Mouse (Mus musculus) thymus, postnatal 14 days (tissue): ENCODE results near the gene Cox7a1.
"Not testable (repeated sequence)": the region's sequence is repeated elsewhere in the genome, so short reads cannot be mapped to it uniquely, and the experiment has no call there.

Source experiments
- DNase-seq: peaks from one replicate; pipeline ENCODE4 v3.0.0; 2021

Gene Cox7a1

DNA sequence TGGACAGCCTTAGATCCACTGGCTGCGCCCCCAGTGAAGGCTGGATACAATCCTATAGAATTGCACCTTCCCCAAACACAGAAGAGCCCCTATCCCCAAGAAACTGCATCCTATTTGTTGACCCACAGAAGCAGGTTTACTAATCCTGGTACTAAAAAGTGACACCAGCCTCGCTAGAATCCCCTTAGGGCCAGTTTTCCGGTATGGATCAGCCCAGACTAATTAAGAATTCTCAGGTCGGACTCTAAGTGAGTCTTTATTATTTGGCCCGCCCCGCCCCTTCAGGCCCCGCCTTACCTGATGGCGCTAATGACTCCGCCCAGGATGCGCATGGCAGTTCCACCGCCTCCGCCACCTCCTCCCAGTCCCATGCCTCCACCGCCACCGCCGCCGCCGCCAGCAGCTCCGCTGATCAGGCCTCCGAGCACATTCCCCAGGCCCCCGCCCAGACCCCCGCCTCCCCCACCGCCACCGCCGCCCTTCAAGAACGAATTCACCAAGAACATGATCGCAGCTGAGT, 9.7 kb downstream of the Cox7a1 start:
- peak; percentile 75 for DNase-seq

- peak; percentile 37 for DNase-seq
Observed at GRCm38 (mm10) chr7:30194101-30194831, 10.3 kb downstream of the Cox7a1 start.

DNA sequence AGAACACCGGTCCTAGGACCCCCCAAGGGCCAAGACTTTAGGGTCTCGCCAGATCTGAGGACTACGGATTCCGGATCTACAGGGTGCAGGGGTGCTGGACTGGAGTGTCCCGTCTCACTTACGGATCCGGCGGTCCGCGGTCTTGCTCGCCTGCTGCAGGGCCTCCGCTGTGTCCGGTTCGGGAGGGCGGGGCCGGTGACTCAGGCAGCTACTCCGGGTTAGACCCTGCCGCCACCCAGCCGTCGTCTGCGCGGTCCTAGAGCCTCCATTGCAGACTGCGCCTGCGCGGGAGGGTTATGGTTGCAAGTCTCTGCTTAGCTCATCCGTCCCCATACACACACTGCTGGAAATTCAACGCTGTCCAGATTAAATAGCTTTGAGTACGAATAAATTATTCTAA, 10.9 kb downstream of the Cox7a1 start:
- peak; percentile 96 for DNase-seq

DNA sequence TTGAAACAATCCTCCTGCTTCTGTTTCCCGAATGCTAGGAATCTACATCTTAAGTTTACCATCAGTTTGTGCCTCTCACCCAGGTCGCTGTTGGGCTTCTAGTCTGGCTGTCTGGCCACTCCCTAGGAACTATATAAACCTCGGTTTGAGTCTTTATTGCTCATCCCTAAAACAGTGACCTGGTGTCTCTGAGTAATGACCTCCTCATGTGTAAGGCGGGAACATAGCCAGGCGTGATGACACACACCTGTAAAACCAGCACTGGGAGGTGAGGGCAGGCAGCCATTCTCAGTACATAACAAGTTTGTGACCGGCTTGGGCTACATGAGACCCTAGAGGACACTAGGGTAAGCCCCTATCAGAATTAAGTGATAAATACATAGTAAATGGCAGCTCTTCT, 11.5 kb downstream of the Cox7a1 start:
- no peak for DNase-seq

GRCm38 (mm10) chr7:30196171-30196570, 12.2 kb downstream of the Cox7a1 start:
- DNase-seq: no peak

DNA sequence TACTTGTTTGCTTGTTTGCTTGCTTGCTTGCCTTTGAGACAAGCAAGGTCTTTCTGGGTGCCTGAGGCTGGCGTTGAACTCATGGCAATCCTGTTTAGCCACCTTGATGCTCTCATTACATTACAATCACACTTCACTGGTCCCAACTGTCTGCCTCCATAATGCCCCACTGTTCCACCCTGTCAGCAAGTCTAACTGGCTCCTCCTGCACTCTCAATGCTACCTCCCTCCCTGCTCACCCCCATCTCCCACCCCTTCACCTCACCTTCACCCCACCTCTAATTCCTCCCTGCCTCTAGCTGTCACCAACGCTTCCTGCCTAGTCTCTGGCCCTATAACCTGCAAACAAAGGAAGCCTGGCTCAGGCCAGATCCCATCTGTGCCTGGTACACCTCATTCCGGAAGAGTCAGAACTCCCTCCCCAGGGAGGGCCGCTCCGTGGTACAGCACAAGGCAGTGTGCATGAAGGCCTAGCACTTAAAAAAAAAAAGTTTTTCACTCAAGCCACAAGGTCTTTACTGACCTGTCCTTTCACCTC, 13.7 kb downstream of the Cox7a1 start:
- peak; percentile 13 for DNase-seq

- DNase-seq: peak; percentile 80
Observed at GRCm38 (mm10) chr7:30198481-30198971, 14.6 kb downstream of the Cox7a1 start, which contains the start of gene Capns1. Gene Capns1 (minus strand): TSS chr7:30198811.

GRCm38 (mm10) chr7:30199498-30200139, 15.7 kb downstream of the Cox7a1 start:
- no peak for DNase-seq

- DNase-seq: no peak
Observed at GRCm38 (mm10) chr7:30200200-30200599, 16.3 kb downstream of the Cox7a1 start.

GRCm38 (mm10) chr7:30200661-30201060, 16.7 kb downstream of the Cox7a1 start:
- DNase-seq: not testable (repeated sequence)

- no peak for DNase-seq
Observed at GRCm38 (mm10) chr7:30202895-30203690, 19.1 kb downstream of the Cox7a1 start.

GRCm38 (mm10) chr7:30204380-30204779, 20.4 kb downstream of the Cox7a1 start:
- no peak for DNase-seq

DNA sequence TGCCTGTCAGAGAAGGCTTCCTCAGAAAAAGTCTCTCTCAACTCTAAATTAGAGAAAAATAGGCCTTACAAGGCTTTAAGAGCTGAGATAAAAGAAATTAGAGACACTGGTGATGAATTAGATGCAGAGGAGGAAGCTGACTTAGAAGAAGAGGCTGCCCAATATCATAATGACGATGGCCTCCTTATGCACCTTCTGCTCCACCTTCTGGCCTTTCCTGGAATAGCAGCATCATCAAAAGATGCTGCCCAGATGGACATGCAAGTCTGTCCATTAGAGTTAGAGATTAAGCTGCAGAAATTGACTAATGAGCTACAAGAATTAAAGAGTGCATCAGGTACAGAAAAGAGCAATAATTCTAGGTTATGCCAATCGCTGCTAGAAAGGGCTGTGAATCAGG, 21.4 kb downstream of the Cox7a1 start:
- peak; percentile 53 for DNase-seq

DNA sequence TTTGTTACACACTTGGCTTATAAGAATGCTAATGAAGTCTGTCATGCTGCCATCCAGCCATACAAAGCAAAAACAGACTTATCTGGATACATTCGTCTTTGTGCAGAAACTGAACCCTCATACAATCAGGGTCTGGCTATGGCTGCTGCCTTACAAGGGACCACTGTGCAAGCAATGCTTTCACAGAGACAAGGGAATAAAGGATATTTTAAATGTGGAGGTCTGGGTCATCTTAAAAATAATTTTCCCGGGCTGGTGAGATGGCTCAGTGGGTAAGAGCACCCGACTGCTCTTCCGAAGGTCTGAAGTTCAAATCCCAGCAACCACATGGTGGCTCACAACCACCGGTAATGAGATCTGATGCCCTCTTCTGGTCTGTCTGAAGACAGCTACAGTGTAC, 22.4 kb downstream of the Cox7a1 start:
- not testable (repeated sequence) for DNase-seq

DNA sequence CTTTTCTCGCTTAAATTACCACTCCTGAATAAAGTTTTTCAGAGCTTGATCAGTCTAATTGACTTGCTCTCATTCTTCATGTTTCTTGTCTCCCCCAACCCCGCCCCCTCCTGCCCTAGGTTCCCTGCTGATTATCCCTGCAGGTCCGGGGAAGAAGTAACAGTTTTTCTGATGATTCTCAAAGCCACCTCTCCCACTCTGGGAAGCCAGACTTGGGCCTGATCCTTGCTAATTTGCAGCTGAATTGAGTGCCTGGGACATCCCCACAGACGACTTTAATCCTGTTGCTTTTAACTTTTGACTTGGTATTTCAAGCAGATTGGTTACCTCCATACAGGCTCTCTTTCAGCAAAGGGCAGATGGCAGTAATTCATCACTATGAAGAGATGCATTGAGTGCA, 27.1 kb downstream of the Cox7a1 start:
- no peak for DNase-seq

DNA sequence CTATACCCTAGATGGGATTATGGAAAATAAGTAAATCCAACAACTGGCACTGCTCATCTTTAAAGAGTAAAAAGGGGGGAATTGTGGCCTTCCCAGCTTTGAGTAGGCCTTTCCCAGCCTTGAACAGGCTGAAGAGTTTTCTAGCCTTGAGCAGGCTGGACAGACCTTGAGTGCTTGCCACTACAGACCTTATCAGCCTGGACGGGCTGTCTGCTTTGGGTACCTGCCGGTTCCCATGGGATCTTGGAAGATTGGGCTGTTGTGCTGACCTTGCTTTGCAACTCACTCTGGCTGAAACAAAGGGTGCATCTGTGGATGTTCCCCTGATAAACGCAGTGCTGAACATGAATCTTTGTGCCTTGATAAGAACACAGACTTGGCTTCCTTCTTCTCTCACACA, 29.9 kb downstream of the Cox7a1 start:
- DNase-seq: no peak

GRCm38 (mm10) chr7:30215875-30216274, 31.9 kb downstream of the Cox7a1 start:
- no peak for DNase-seq

DNA sequence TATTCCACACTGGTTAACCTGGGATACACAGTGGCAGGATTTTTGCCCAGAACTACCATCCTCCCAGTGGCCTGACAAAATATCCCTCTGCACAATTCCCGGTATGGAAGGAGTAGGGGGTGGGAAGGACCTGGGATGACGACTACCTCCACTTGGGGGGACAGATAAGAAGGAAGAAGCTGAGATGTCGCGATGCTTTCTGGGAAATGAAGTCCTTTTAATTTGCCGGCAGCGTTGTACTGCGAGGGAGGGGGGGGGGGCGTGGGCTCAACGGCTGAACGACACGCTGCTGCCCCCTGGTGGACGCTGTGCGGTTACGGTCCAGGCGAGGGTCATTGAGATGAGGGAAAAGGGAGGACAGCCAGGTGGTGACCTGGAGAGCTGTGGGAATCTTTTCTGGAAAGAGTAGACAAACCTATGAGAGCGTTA, 32.8 kb downstream of the Cox7a1 start:
- DNase-seq: peak; percentile 76

- no peak for DNase-seq
Observed at GRCm38 (mm10) chr7:30217277-30217676, 33.3 kb downstream of the Cox7a1 start.

- peak; percentile 67 for DNase-seq
Observed at GRCm38 (mm10) chr7:30219293-30220007, 35.5 kb downstream of the Cox7a1 start.

- no peak for DNase-seq
Observed at GRCm38 (mm10) chr7:30220008-30220356, 36.0 kb downstream of the Cox7a1 start.

GRCm38 (mm10) chr7:30221433-30221832, 37.5 kb downstream of the Cox7a1 start:
- DNase-seq: no peak
